Mouse (Mus musculus): ENCODE data around the gene Sox6.

GRCm38 (mm10) chr7:115888120-115888519 is 150.5 kb downstream of the Sox6 start:
- TF ChIP-seq CTCF (IDR thresholded peaks at IDR 0.05; ENCODE audit: borderline replicate concordance, insufficient read depth, low read depth, low read length) (no peak), POLR2A (IDR thresholded peaks at IDR 0.05; ENCODE audit: borderline replicate concordance, insufficient read depth, low read length) (no peak)

Measured in cerebellum, adult 2 months (tissue).